In the genomic region with DNA sequence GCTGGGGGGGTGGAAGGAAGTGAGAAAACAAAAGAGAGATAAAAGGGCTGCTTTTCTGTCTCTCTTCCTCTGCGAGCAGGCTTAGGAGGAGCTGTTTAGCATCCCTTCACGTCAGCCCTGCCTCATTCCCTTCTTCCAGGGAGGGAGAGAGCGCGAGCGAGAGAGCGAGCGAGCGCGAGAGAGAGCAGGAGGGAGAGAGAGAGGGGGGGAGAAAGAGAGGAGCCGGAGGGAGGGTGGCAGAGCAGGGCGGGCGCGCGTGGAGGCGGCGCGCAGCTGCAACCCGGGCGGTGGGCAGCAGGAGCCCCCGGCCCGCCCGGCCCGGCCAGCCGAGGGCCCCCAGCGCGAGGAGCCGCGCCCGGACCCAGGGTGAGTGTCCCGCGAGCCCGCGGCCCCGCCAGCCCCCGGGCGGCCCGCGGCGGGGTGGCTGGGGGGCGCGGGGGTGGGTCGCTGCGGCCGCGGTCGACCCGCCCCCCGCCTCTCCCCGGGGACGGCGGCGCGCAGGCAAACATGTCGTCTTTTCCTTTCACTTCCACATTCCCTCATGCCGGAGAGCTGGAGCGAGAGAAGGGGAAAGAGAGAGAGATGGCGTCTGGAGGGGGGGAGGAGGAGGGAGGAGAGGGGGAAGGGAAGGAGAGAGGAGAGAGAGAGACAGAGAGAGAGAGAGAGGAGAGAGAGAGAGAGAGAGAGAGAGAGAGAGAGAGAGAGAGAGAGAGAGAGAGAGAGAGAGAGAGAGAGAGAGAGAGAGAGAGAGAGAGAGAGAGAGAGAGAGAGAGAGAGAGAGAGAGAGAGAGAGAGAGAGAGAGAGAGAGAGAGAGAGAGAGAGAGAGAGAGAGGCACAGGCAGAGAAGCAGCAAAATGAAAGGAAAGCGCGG, we compare ENCODE assay signal across 8 mouse cellular contexts. TPM values are rescaled to one million over a fixed set of nuclear protein-coding genes. Genes with fewer than 3 reads are reported as not detected.
DNase-seq lines count a peak whose midpoint lies in the region; ATAC-seq and TF ChIP-seq lines count a peak whose summit lies in the region.

No protein-coding gene starts in this region.

- H3K4me2 ChIP-seq in heart, embryonic 11.5 days = peak overlapping the region; percentile 95

- peak overlapping the region; percentile 96 for H3K27ac ChIP-seq in heart, embryonic 11.5 days (ENCODE audit: low read depth, low read length)

- peak overlapping the region; percentile 89 for H3K4me3 ChIP-seq in heart, embryonic 11.5 days (ENCODE audit: low read depth, low read length)
- peak overlapping the region; percentile 93 for H3K4me3 ChIP-seq in lung, adult 2 months (replicated peaks; ENCODE audit: extremely low read depth, low read depth, low read length)

- CTCF ChIA-PET in Patski (lab: Charles Lee) = no interaction called here

- no peak for TF ChIP-seq CTCF in Patski (IDR thresholded peaks at IDR 0.05)
- no peak for TF ChIP-seq CTCF in lung, adult 2 months (IDR thresholded peaks at IDR 0.05; ENCODE audit: insufficient read depth, low read length)

- TF ChIP-seq POLR2A in lung, adult 2 months (IDR thresholded peaks at IDR 0.05; ENCODE audit: borderline replicate concordance, extremely low read depth, low read depth, low read length) = peak; percentile 67; the same call in 1 of the 2 replicates

- peak; percentile 51 to 61 for DNase-seq in B cell, adult 2 months
- DNase-seq in Patski (ENCODE audit: low read depth, low spot score) = no peak
- peak; percentile 51 for DNase-seq in embryo, embryonic 11.5 days (ENCODE audit: low read depth, low spot score)
- DNase-seq in kidney, postnatal 25 days = peak; percentile 42 to 73
- peak; percentile 63 for DNase-seq in lung, adult 2 months
- DNase-seq in ovary, postnatal 36 days (ENCODE audit: low spot score) = peak; percentile 65
- peak; percentile 73 for DNase-seq in yolk sac, embryonic 10.5 days (ENCODE audit: low spot score)

- in situ Hi-C loops in Patski (cut with MboI; ENCODE audit: low pct_unique_long_range_greater_than_20kb) = no loop called here

- peaks cover 29% of the 10 kb centered on the region; the same call in 1 of the 2 replicates for H3K4me1 ChIP-seq in heart, embryonic 11.5 days (ENCODE audit: control insufficient read depth, insufficient read depth, low read length)
- H3K4me1 ChIP-seq in lung, adult 2 months (ENCODE audit: control insufficient read depth, insufficient read depth, low read length) = peaks cover 5% of the 10 kb centered on the region; the same call in 1 of the 2 replicates

- H3K9ac ChIP-seq in heart, embryonic 11.5 days (ENCODE audit: low read depth, low read length) = peak overlapping the region; percentile 97

- ATAC-seq in Patski = peak; percentile 13
- ATAC-seq in heart, embryonic 11.5 days (replicated peaks; ENCODE audit: insufficient number of reproducible peaks, low FRiP score, low TSS enrichment) = peak; percentile 12; the same call in 1 of the 2 replicates

- POLR2A ChIA-PET in Patski (lab: Charles Lee) = interaction anchor here (0.7 to 3.2 kb wide), 9 partner anchors 9 to 88 kb away, joined by 3 to 15 read pairs (median 4); a partner anchor contains a TSS

- H3K9me3 ChIP-seq in heart, embryonic 11.5 days (replicated peaks; ENCODE audit: control insufficient read depth, low read length) = no peaks in the 10 kb centered on the region

- no peaks in the 10 kb centered on the region for H3K27me3 ChIP-seq in Patski
- no peaks in the 10 kb centered on the region for H3K27me3 ChIP-seq in heart, embryonic 11.5 days (ENCODE audit: control insufficient read depth, insufficient read depth, low read length)

- WGBS in heart, embryonic 11.5 days (ENCODE audit: insufficient replicate concordance) = under 1% methylated on average over 33 of the region's 59 CpGs
- 1% methylated on average over 41 of the region's 59 CpGs for WGBS in lung, adult 2 months

- H3K36me3 ChIP-seq in heart, embryonic 11.5 days (ENCODE audit: control insufficient read depth, insufficient read depth, low read length) = no peaks in the 10 kb centered on the region

RNA-seq across cellular contexts. Expression of a gene that starts 1.7 kb away (rescaled TPM):
- polyA plus RNA-seq in Patski (2021) = 15.9 TPM
- polyA plus RNA-seq in heart, embryonic 11.5 days (2014; fragmentation: Nextera tagmentation; extraction: Ambion mirVana) = 11.2 and 11.8 TPM in 2 replicates
- 60.0 and 65.8 TPM in 2 replicates for polyA plus RNA-seq in lung, adult 2 months (2012; rRNA removed)
